Mouse (Mus musculus) hindbrain, embryonic 11.5 days (tissue): ENCODE data around the gene Gadd45g. TPM values are rescaled to one million over a fixed set of nuclear protein-coding genes. Genes with fewer than 3 reads are reported as not detected.

Source experiments
- ATAC-seq: fragments of 200-750 bp; cut with Nextera tagmentation; 2 replicates; pipeline ENCODE4 v1.8.0; 2017; ENCODE audit warnings: mild to moderate bottlenecking, moderate TSS enrichment, moderate library complexity; ENCODE audit not compliant: low FRiP score
- DNase-seq: peaks from one replicate; pipeline ENCODE4 v3.0.0-alpha.2; 2015; ENCODE audit warnings: low spot score
- H3K27ac ChIP-seq: fragments of 300-500 bp; sonication (generic); 2 replicates; pipeline ENCODE4 v1.5.1; 2014; ENCODE audit warnings: mild to moderate bottlenecking, low read depth, low read length
- H3K27me3 ChIP-seq: fragments of 300-500 bp; sonication (generic); 2 replicates; pipeline ENCODE4 v1.6.1; 2014; ENCODE audit warnings: mild to moderate bottlenecking, low read length, moderate library complexity, mixed read lengths; ENCODE audit not compliant: control insufficient read depth, insufficient read depth
- H3K36me3 ChIP-seq: fragments of 300-500 bp; sonication (generic); 2 replicates; pipeline ENCODE4 v1.6.1; 2014; ENCODE audit warnings: mild to moderate bottlenecking, low read length, moderate library complexity, mixed read lengths; ENCODE audit not compliant: control insufficient read depth, insufficient read depth
- H3K4me1 ChIP-seq: fragments of 300-500 bp; sonication (generic); replicated peaks from 2 replicates; pipeline ENCODE4 v1.6.1; 2014; ENCODE audit warnings: low read length, mixed read lengths; ENCODE audit not compliant: control insufficient read depth, insufficient read depth
- H3K4me2 ChIP-seq: fragments of 300-500 bp; sonication (generic); replicated peaks from 2 replicates; pipeline ENCODE4 v1.6.1; 2014; ENCODE audit warnings: mild to moderate bottlenecking, low read depth, low read length
- H3K4me3 ChIP-seq: fragments of 300-500 bp; sonication (generic); 2 replicates; pipeline ENCODE4 v1.5.1; 2014; ENCODE audit warnings: low read depth, low read length
- H3K9ac ChIP-seq: fragments of 300-500 bp; sonication (generic); 2 replicates; pipeline ENCODE4 v1.6.1; 2014; ENCODE audit warnings: low read depth, low read length
- H3K9me3 ChIP-seq: fragments of 300-500 bp; sonication (generic); 2 replicates; pipeline ENCODE4 v1.6.1; 2016; ENCODE audit warnings: low read length; ENCODE audit not compliant: control insufficient read depth
- WGBS: fragments of 180-500 bp; shearing (Covaris S2); extraction: QIAGEN DNeasy Blood & Tissue Kit; methylation state at CpG from one replicate; pipeline ENCODE4 v1.1.7; 2014; 5-methylcytosine and 5-hydroxymethylcytosine counted together
- polyA plus RNA-seq: library from polyadenylated mRNA; unstranded; fragments of >200 nt; fragmentation: Nextera tagmentation; extraction: Ambion mirVana; gene quantifications from 2 replicates; pipeline ENCODE4 v1.2.1, GENCODE M21; 2014

Gadd45g gene
- polyA plus RNA-seq, result 174 and 179 TPM in 2 replicates

DNA sequence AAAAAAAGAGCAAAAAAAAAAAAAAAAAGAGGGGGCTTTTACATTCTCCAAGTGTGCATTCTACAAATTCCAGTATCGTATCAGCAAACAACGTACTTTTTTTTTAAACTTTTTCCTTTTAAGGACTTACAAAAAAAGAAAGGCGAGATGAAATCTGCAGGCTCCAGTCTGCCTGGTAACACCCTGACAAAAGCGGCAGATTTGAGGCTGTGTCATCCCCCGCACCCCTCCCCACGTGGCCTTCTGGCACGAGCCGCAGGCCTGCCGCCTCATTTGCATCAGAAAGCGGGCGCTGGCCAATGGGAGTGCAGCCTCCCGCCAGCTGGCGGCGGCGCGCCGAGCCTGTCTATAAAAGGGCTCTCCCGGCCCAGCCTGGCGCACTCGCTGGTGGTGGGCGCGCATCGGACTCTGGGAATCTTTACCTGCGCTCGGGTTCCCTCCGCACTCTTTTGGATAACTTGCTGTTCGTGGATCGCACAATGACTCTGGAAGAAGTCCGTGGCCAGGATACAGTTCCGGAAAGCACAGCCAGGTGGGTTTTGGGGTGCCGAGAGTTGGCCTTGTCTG lies at the start of gene Gadd45g:
Gene Gadd45g, plus strand, starts transcription at position 378 of the 567 bp plus-strand sequence.
- H3K27me3 ChIP-seq, result peaks cover 37% of the 10 kb centered on the region
- WGBS, result under 1% methylated on average over 31 of the region's 31 CpGs
- peaks cover 26% of the 10 kb centered on the region for H3K4me1 ChIP-seq

GRCm38 (mm10) chr13:51797899-51798746 lies 48.4 kb upstream of the Gadd45g start:
- H3K27me3 ChIP-seq, result no peaks in the 10 kb centered on the region; the same call in 1 of the 2 replicates
- H3K4me3 ChIP-seq, result no peak overlapping the region
- H3K9me3 ChIP-seq, result no peaks in the 10 kb centered on the region
- DNase-seq, result no peak
- no peaks in the 10 kb centered on the region for H3K36me3 ChIP-seq
- WGBS, result 72% methylated on average over 8 of the region's 8 CpGs
- no peaks in the 10 kb centered on the region for H3K4me1 ChIP-seq
- no peak overlapping the region for H3K9ac ChIP-seq
- no peak overlapping the region for H3K27ac ChIP-seq
- H3K4me2 ChIP-seq, result no peak overlapping the region
- no peak for ATAC-seq

More for the DNA sequence above, at the start of gene Gadd45g:
- H3K4me3 ChIP-seq, result peak within 1 kb of the TSS; percentile 70
- no peaks in the 10 kb centered on the region for H3K9me3 ChIP-seq
- peak within 1 kb of the TSS; percentile 85 for H3K4me2 ChIP-seq
- DNase-seq, result peak; percentile 97
- H3K36me3 ChIP-seq, result no peaks in the 10 kb centered on the region
- peak within 1 kb of the TSS; percentile 88 for H3K27ac ChIP-seq
- ATAC-seq, result peak; percentile 74
- peak within 1 kb of the TSS; percentile 77 for H3K9ac ChIP-seq

DNA sequence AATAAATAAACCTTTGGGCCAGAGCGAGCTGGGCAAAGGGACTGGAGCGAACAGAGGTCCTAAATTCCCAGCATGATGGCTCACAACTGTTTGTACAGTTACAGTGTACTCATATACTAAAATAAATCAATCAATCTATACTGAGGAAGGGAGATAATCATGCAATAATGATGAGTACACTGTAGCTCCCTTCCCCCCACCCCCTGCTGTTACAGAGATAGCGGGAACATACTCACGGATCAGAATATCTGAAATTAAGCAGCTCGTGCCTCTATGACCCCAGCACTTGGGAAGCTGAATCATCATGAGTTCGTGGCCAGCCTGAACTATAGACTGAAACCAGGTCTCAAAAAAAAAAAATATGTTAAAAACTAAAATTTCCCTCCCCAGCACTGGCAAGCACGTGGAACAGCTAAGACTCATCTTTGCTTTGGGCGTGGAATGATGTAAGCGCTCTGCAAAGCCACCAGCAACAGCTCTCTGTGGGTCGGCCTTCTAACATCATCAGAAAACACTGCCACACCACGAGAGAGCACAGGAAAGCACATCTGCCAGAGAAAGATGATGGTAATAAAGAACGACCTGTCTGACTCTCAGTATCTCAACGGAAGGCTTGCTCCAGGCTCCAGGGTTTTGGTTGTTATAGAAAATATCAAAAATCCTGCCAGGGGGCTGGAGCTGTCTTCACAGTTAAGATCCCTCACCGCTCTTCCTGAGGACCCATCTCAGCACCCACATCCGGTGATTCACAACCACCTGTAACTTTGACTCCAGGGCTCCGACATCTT lies 46.5 kb upstream of the Gadd45g start:
- H3K9ac ChIP-seq, result no peak overlapping the region
- no peak overlapping the region for H3K4me3 ChIP-seq
- no peaks in the 10 kb centered on the region for H3K9me3 ChIP-seq
- no peak overlapping the region for H3K27ac ChIP-seq
- 87% methylated on average over 16 of the region's 16 CpGs for WGBS
- ATAC-seq (no peak), DNase-seq (no peak)
- no peak overlapping the region for H3K4me2 ChIP-seq
- no peaks in the 10 kb centered on the region for H3K4me1 ChIP-seq
- no peaks in the 10 kb centered on the region for H3K27me3 ChIP-seq
- H3K36me3 ChIP-seq, result no peaks in the 10 kb centered on the region

DNA sequence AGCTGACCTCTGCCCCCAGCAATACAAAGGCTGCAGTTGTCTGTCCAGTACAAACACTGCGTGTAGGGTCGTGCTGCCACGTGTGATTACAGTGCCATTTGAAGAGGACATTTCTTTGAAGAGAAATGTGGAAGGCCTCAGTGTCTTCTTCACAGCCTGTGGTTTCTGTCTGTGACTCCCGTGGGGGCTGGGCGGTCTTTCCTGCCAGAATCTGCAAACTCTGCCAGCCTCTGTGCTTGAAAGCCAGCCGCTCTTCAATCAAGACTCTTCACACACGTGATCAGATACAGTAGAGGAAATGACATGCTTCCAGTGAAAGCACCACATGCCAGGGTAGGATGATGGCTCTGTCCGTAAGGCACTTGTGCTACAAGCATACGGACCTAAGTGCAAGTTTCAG lies 45.6 kb upstream of the Gadd45g start:
- Histone ChIP-seq H3K4me1 (no peaks in the 10 kb centered on the region), H3K36me3 (no peaks in the 10 kb centered on the region), H3K9ac (no peak overlapping the region), H3K9me3 (no peaks in the 10 kb centered on the region), H3K27ac (no peak overlapping the region), H3K4me2 (no peak overlapping the region), H3K27me3 (no peaks in the 10 kb centered on the region), H3K4me3 (no peak overlapping the region)
- 56% methylated on average over 9 of the region's 9 CpGs for WGBS
- DNase-seq (no peak), ATAC-seq (no peak)

DNA sequence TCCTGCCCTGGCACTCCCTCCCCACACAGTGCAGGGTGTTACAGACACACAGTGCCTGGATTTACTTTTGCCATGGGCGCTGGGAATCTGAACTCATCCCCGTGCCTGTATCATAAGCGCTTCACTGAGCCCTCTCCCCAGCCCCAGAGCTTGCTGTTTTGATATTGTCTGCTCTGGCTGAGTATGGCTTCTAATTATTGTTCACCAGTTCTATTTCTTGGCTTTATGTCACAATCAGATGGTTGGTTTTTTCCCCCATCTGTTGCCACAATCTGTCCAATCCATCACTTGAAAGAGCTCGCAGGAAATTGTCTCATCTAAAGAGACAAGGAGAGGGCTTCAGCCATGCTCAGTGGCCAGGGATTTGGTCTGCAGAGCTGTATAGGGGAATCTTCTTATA lies 40.8 kb upstream of the Gadd45g start:
- Histone ChIP-seq H3K4me3 (no peak overlapping the region), H3K9ac (no peak overlapping the region), H3K27ac (no peak overlapping the region), H3K4me1 (no peaks in the 10 kb centered on the region), H3K9me3 (no peaks in the 10 kb centered on the region), H3K27me3 (no peaks in the 10 kb centered on the region), H3K4me2 (no peak overlapping the region), H3K36me3 (no peaks in the 10 kb centered on the region)
- 78% methylated on average over 4 of the region's 4 CpGs for WGBS
- no peak for DNase-seq
- no peak for ATAC-seq

DNA sequence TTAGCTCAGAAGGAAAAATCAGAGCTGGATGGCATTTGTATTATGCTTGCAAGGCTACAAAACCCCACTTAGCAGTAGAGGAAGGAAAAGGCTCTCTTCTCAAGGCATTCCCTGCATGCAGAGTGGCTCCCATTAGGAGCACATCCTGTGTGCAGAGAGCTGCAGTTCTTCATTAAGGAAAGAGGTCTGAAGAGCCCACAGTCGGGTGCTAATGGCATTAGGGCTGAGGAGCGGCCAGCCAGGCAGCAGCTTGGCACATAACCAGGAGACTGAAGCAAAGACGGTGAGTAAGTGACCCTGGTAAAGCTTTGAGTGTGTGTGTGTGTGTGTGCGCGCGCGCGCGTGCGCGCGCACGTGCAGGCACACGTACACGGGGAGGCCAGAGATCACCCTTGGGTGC lies 40.3 kb upstream of the Gadd45g start:
- Histone ChIP-seq H3K27me3 (no peaks in the 10 kb centered on the region), H3K4me2 (no peak overlapping the region), H3K36me3 (no peaks in the 10 kb centered on the region), H3K4me3 (no peak overlapping the region), H3K9me3 (no peaks in the 10 kb centered on the region), H3K4me1 (no peaks in the 10 kb centered on the region), H3K9ac (no peak overlapping the region), H3K27ac (no peak overlapping the region)
- no peak for ATAC-seq
- no peak for DNase-seq
- WGBS, result 86% methylated on average over 15 of the region's 15 CpGs

DNA sequence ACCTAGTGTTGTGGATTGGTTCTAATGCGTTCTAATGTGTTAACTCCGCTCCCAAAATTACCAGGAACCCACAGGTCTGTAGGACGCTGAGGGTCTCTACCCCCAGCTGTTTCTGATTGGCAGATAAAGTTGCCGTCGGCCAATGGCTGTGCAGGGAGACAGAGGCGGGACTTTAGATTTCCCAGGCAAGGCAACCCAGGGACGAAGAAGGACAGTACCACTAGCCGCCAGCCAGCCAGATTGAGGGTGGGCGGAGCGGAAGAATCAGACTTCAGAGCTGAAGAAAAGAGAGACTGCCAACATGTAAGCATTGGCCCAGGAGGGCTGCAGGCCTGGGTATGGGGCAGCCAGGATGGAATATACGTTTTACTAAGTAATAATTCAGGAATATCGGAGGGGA lies 38.3 kb upstream of the Gadd45g start:
- Histone ChIP-seq H3K4me2 (no peak overlapping the region), H3K27me3 (no peaks in the 10 kb centered on the region), H3K4me1 (no peaks in the 10 kb centered on the region), H3K36me3 (no peaks in the 10 kb centered on the region), H3K9ac (no peak overlapping the region), H3K27ac (no peak overlapping the region), H3K4me3 (no peak overlapping the region), H3K9me3 (no peaks in the 10 kb centered on the region)
- 26% methylated on average over 12 of the region's 12 CpGs for WGBS
- DNase-seq, result peak; percentile 38
- no peak for ATAC-seq

DNA sequence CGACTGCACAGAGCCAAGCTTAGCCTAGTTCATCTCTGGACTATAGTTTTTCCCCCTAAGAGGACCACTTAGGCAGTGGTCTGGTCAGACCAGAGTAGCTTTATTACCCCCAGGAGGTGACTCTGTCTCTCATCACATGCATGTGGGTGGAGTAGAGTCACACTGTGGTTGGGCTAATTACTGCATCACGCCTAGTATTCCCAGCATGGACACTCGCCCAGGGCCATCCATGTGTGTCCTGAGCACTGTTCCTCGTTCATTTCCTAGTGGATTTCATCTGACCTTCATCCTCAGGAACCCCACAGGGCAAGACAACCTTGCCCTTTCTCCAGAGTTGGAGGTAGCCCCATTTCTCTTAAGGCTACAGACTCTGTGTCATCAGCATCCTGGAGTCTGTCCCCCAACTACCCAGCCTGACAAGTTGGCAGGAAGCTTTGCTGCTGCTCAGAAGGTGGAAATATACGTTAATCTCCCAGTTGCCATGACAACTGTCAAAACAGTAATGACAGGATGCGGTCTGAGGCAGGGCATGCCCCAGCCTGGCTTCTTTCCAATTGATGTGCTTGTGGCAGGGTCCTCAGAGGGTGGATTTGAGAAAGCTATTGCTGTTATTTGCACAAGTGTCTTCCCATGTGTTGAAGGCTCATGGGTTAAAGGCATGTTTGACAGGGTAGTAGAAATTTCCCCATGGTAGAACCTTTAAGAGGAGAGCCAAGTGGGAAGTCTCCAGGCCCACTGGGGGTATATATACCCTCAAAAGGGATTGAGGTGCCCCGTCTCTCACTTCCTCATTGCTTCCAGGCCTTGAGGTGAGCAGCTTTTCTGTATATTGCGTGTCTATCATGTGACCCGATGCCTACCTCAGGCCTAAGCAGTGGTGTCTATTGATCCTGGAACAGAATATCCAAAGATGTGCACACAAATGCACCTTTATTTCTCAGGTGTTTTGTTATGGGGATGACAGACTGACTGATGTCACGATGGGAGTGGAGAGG lies 32.6 kb upstream of the Gadd45g start:
- Histone ChIP-seq H3K4me2 (no peak overlapping the region), H3K9me3 (no peaks in the 10 kb centered on the region), H3K36me3 (no peaks in the 10 kb centered on the region), H3K27me3 (no peaks in the 10 kb centered on the region), H3K9ac (no peak overlapping the region), H3K4me3 (no peak overlapping the region), H3K4me1 (0 out of 2 replicates have a peak, but pooled peaks cover 3% of the 10 kb centered on the region), H3K27ac (no peak overlapping the region)
- no peak for DNase-seq
- no peak for ATAC-seq
- 68% methylated on average over 10 of the region's 10 CpGs for WGBS
